Mouse (Mus musculus) kidney, adult 18-20 months (tissue): ENCODE measurements around the gene Hbb-bt.
"Not testable (repeated sequence)": the region's sequence is repeated elsewhere in the genome, so short reads cannot be mapped to it uniquely, and the experiment has no call there.

ENCODE experiments used
- DNase-seq: peaks from one replicate; pipeline ENCODE4 v3.0.0; 2021

Gene Hbb-bt

GRCm38 (mm10) chr7:103808120-103808519 is 5.7 kb downstream of the Hbb-bt start:
- DNase-seq, result not testable (repeated sequence)

- DNase-seq, result no peak
Observed at GRCm38 (mm10) chr7:103806856-103807255, 6.9 kb downstream of the Hbb-bt start.

- no peak for DNase-seq
Observed at GRCm38 (mm10) chr7:103792669-103793388, 21.0 kb downstream of the Hbb-bt start.

DNA sequence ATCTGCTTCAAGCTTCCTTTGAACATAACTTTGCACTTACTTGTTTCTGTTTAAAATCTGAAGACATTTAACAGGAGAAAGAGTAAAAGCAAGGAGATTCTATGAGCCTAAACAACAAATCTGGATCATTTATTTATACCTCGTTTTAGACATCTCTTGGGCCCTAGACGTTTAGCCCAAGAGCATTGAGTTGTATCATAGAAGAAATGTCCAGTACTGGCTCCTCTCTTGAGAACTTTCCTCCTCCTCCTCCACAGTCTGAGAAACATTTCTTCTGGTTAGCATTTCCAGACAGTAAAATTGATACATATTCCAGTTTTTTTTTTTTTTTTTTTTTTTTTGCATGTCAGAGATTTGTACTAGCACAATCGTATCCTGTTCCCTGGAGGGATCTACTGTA is 22.1 kb downstream of the Hbb-bt start, which contains the start of gene Olfr67:
Gene Olfr67, minus strand, starts transcription at position 101 of the 400 bp plus-strand sequence.
- DNase-seq, result no peak

- DNase-seq, result no peak
Observed at GRCm38 (mm10) chr7:103779598-103779997, 34.2 kb downstream of the Hbb-bt start, which contains the start of gene Olfr68. Olfr68 (minus strand) TSS chr7:103779698.

GRCm38 (mm10) chr7:103777652-103778051 is 36.1 kb downstream of the Hbb-bt start:
- not testable (repeated sequence) for DNase-seq

DNA sequence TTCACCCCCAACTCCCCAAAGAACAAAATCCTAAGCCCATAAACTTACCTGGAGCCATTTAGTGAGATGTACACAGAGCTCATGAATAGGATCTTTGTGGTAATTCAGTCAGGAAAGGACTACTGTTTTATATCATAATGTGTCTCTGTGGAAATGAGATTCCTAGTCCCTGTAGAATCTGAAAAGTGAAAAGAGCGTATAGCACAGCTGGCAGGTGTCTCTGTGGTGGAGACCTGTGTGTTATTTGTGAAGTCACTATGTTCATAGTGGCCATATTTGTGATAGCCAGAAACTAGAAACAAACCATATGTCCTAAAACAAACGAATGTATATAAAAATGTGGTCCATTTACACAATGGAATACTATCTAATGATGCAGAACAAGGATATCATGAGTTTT is 42.3 kb downstream of the Hbb-bt start, which contains the start of gene Olfr69:
Gene Olfr69, minus strand, starts transcription at position 101 of the 400 bp plus-strand sequence.
- no peak for DNase-seq

- DNase-seq, result not testable (repeated sequence)
Observed at GRCm38 (mm10) chr7:103767687-103768086, 46.1 kb downstream of the Hbb-bt start.
